Comparison of ENCODE assay signal across 8 mouse cellular contexts in genomic region chr6:65000757-65001156, GRCm38 (mm10).
DNase-seq lines count a peak whose midpoint lies in the region.

No protein-coding gene starts in this region.

- DNase-seq in cerebellum, adult 8-10 months = peak; percentile 1
- peak; percentile 84 for DNase-seq in heart, adult 11 months
- DNase-seq in kidney, adult 9 months = peak; percentile 9
- DNase-seq in kidney, postnatal 25 days = peak; percentile 13 to 39
- peak; percentile 1 to 3 for DNase-seq in lung, adult 18-20 months
- DNase-seq in right cerebral cortex, postnatal 4 days = peak; percentile 11
- DNase-seq in thymus, postnatal 14 days = peak; percentile 4
- DNase-seq in thymus, postnatal 4 days = peak; percentile 29

Comparison
In these comparisons a context has a peak if more than half of its experiments do, and no peak if none do; other contexts are left out.
1. Peak in every context shown above with its lines: DNase-seq.
2. DNase-seq: peak in every context shown above with its lines; median percentile 84 in heart, adult 11 months; 29 in thymus, postnatal 4 days; 26 in kidney, postnatal 25 days; 11 in right cerebral cortex, postnatal 4 days; 9 in kidney, adult 9 months; 4 in thymus, postnatal 14 days; 2 in lung, adult 18-20 months; 1 in cerebellum, adult 8-10 months.